Mouse (Mus musculus): Measurements from ENCODE around the gene Snf8. TPM values are rescaled to one million over a fixed set of nuclear protein-coding genes. Genes with fewer than 3 reads are reported as not detected.
A peak's percentile ranks its signal among the peaks of the same experiment; 100 is the strongest.

Gene Snf8
- polyA plus RNA-seq, 1 experiment from 2014 or later, result 46.2 TPM

DNA sequence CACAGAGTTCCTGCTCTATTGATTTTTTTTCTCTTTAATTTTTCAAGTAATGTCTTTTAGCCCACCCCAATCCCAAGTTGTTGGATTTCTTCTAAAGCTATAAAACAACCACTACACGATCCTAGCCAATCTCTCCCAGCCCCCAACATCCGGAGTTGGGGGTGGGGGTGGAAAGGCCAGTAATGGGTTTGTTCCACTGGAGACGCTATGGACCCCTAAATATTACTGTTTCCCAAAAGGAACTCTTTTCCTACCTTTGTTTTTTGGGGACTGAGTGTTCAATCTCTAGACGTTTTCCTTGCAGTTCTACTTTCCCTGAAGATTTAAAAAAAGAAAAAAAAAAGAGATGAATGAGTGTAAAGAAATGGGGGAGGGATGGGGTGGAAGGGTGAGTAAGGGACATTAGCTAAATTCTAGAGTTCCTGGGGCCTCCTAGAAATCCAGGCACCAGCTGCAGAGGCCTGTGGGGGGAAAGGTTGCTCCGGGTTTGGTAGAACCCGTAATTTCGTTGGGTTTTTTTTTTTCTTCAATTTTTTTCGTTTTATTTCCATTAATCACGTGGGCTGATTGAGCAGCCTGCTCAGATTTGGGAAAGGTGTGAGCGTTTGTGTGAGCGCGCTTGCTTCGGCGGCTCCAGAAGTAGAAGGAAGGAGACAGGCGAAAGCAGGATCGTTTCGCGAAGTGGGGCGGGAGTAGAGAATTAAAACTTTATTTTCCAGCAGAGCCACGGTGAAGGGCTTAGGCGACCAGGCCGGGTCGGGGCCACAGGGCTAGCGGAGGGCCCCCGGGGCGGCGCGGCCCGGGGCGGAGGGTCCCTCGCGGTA, 30.5 kb upstream of the Snf8 start:
- no peak for ATAC-seq (ENCODE audit: low read depth)
- H3K9me3 ChIP-seq (ENCODE audit: control insufficient read depth, low read length), result no peaks in the 10 kb centered on the region
- WGBS, result 1% methylated on average over 32 of the region's 32 CpGs
- H3K4me2 ChIP-seq (ENCODE audit: low read depth, low read length), result peak overlapping the region; percentile 71
- H3K27me3 ChIP-seq (ENCODE audit: control insufficient read depth, insufficient read depth, low read length), result no peaks in the 10 kb centered on the region
- no peaks in the 10 kb centered on the region for H3K36me3 ChIP-seq (ENCODE audit: control insufficient read depth, insufficient read depth, low read length)
- peak overlapping the region; percentile 77 for H3K4me3 ChIP-seq (ENCODE audit: low read depth, low read length)
- H3K27ac ChIP-seq (ENCODE audit: low read depth, low read length), result peak overlapping the region; percentile 88; the same call in 1 of the 2 replicates
- peak overlapping the region; percentile 74 for H3K9ac ChIP-seq (replicated peaks; ENCODE audit: low read depth, low read length)
- peaks cover 10% of the 10 kb centered on the region; the same call in 1 of the 2 replicates for H3K4me1 ChIP-seq (ENCODE audit: control insufficient read depth, insufficient read depth, low read length)

DNA sequence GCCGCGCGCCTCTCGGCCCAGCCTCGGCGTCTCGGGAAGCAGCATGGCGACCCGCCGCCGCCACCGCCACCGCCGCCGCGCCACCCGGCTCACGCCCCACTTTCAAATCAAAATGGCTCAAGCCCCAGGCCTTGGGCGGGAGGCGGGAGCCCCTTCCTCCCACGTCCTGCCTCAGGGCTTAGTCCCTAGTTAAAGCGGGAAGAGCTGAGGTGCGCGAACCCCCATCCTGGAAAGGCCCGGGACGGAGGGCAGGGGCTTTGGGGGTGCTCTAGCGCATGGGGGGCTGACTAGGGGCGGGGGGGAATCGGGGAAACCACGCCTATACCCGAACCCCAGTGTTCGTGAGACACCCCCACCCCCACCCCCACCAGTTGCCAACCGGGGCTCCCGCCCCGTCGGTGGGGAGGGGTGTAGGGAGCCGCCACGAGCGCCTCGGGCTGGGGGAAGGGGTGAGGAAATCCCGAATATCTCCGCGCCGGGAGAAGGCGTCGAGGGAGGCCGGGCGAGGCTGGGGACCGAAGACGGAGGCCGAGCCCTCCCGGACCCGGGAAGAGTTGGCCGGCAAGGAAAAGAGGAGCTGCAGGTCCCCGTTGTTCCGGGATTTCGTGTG, 29.8 kb upstream of the Snf8 start:
- under 1% methylated on average over 43 of the region's 57 CpGs for WGBS
- Histone ChIP-seq H3K4me2 (ENCODE audit: low read depth, low read length) (peak overlapping the region; percentile 71), H3K4me1 (ENCODE audit: control insufficient read depth, insufficient read depth, low read length) (peaks cover 10% of the 10 kb centered on the region; the same call in 1 of the 2 replicates), H3K4me3 (ENCODE audit: low read depth, low read length) (peak overlapping the region; percentile 77), H3K36me3 (ENCODE audit: control insufficient read depth, insufficient read depth, low read length) (no peaks in the 10 kb centered on the region), H3K9ac (replicated peaks; ENCODE audit: low read depth, low read length) (peak overlapping the region; percentile 74), H3K27ac (ENCODE audit: low read depth, low read length) (peak overlapping the region; percentile 88), H3K9me3 (ENCODE audit: control insufficient read depth, low read length) (no peaks in the 10 kb centered on the region), H3K27me3 (ENCODE audit: control insufficient read depth, insufficient read depth, low read length) (no peaks in the 10 kb centered on the region)
- peak; percentile 8; the same call in 1 of the 2 replicates for ATAC-seq (ENCODE audit: low read depth)

DNA sequence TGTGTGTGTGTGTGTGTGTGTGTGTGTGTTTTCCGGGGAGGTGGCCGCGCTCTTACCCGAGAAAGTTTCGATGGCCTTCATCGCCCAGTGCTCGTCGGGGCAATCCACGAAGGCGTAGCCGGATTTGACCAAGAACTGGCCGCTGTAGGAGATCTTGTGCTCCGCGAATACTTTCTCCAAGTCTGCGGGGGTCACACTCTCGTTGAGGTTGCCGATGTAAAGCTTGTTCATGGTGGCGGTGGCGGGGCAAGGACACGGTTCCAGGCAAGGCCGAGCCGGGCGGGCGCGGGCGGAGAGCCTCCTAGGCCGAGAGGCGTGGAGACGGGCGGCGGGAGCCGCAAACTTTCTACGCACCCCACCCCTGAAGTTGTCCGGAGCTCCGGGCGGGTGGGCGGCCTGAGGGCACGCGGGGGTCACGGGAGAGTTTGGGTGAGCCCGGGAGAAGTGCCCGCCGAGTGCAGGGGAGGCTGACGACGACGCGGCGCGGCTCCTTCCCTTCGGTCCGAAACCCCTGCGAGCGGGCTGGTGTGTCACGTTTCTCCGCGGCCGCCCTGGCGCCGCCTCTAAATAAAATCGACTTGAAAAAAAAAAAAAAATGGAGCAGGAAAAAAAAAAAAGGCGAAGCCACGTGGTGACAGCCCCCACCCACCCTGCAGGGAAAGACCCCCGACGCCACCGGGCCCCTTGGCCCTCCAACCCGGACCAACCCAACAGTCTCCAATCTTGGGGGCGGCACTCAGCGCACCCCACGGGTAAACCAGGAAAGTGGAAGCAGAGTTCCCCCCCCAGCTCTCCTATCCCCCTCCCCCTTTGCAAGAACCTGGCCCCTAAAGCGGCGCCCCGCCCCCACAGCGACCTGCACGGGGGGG, 29.0 kb upstream of the Snf8 start, which contains the start of gene Igf2bp1:
Gene Igf2bp1, minus strand, starts transcription at position 538 of the 869 bp plus-strand sequence.
- Histone ChIP-seq H3K9me3 (ENCODE audit: control insufficient read depth, low read length) (no peaks in the 10 kb centered on the region), H3K27me3 (ENCODE audit: control insufficient read depth, insufficient read depth, low read length) (no peaks in the 10 kb centered on the region), H3K27ac (ENCODE audit: low read depth, low read length) (peak within 1 kb of the TSS; percentile 88), H3K4me2 (ENCODE audit: low read depth, low read length) (peak within 1 kb of the TSS; percentile 71), H3K9ac (replicated peaks; ENCODE audit: low read depth, low read length) (peak within 1 kb of the TSS; percentile 74), H3K4me1 (ENCODE audit: control insufficient read depth, insufficient read depth, low read length) (peaks cover 10% of the 10 kb centered on the region; the same call in 1 of the 2 replicates), H3K36me3 (ENCODE audit: control insufficient read depth, insufficient read depth, low read length) (no peaks in the 10 kb centered on the region), H3K4me3 (ENCODE audit: low read depth, low read length) (peak within 1 kb of the TSS; percentile 77)
- WGBS, result under 1% methylated on average over 73 of the region's 74 CpGs
- peak; percentile 57 for ATAC-seq (ENCODE audit: low read depth)

DNA sequence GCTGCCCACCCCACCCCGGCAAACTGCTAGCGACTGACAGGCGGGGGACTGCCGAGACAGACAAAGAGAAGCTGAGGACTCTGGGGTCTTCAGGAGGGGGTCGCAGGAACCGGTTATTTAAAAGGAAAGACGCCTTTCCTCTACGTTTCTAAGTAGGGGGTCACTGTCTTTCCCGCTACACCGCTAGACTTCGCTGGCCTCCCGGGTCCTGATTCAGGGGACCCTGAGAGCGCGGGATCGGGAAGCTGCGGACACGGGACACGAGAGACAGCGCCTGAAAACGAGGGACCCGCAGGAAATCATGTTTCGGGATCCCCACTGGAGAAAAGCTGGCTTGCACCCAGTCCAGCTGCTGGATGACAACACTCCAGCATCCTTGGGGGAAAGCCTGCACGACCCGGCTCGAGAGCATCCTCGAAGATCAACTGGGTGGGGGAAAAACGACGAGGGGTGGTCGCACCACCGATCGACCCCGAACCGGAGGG, 28.3 kb upstream of the Snf8 start:
- no peaks in the 10 kb centered on the region for H3K36me3 ChIP-seq (ENCODE audit: control insufficient read depth, insufficient read depth, low read length)
- peak; percentile 45; the same call in 1 of the 2 replicates for ATAC-seq (ENCODE audit: low read depth)
- peak overlapping the region; percentile 88 for H3K27ac ChIP-seq (ENCODE audit: low read depth, low read length)
- peak overlapping the region; percentile 71 for H3K4me2 ChIP-seq (ENCODE audit: low read depth, low read length)
- H3K4me1 ChIP-seq (ENCODE audit: control insufficient read depth, insufficient read depth, low read length), result peaks cover 9% of the 10 kb centered on the region; the same call in 1 of the 2 replicates
- peak overlapping the region; percentile 74 for H3K9ac ChIP-seq (replicated peaks; ENCODE audit: low read depth, low read length)
- no peaks in the 10 kb centered on the region for H3K27me3 ChIP-seq (ENCODE audit: control insufficient read depth, insufficient read depth, low read length)
- H3K9me3 ChIP-seq (ENCODE audit: control insufficient read depth, low read length), result no peaks in the 10 kb centered on the region
- under 1% methylated on average over 33 of the region's 33 CpGs for WGBS
- H3K4me3 ChIP-seq (ENCODE audit: low read depth, low read length), result peak overlapping the region; percentile 77

DNA sequence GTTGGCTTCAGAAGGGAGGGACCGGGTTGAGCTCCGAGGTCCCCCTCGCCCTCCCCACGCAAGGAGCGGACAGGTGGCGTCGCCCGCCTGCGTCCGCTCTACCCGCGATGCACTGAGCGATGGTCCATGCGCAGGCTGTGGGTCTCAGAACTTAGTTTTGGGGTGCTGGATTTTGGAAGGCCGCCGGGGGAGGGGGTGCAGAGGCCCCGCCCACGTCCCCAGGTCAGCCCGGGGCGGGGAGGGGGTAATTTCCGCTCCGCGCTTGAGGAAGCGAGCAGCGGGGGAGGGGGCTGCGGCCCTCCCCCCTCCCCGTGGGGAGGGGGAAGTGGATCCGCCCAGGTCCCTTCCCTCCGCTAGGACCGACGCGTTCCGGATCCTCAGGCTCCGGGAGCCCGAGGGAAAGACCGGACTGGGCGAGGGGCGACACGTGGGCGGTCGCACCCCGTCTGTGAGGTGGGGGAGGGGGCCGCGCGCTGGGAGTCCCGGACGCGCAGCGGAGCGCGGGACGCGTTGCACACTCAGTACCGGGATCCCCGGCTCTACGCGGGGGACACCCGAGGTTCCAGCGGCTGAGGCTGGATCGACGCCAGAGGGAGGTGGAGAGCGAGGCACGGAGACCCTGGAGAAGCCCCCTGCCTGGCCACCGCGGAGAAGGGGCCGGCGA, 27.7 kb upstream of the Snf8 start:
- peak overlapping the region; percentile 77 for H3K4me3 ChIP-seq (ENCODE audit: low read depth, low read length)
- no peaks in the 10 kb centered on the region for H3K9me3 ChIP-seq (ENCODE audit: control insufficient read depth, low read length)
- ATAC-seq (ENCODE audit: low read depth), result peak; percentile 76
- H3K36me3 ChIP-seq (ENCODE audit: control insufficient read depth, insufficient read depth, low read length), result no peaks in the 10 kb centered on the region
- peaks cover 4% of the 10 kb centered on the region; the same call in 1 of the 2 replicates for H3K4me1 ChIP-seq (ENCODE audit: control insufficient read depth, insufficient read depth, low read length)
- WGBS, result under 1% methylated on average over 60 of the region's 67 CpGs
- no peaks in the 10 kb centered on the region for H3K27me3 ChIP-seq (ENCODE audit: control insufficient read depth, insufficient read depth, low read length)
- peak overlapping the region; percentile 71 for H3K4me2 ChIP-seq (ENCODE audit: low read depth, low read length)
- H3K27ac ChIP-seq (ENCODE audit: low read depth, low read length), result peak overlapping the region; percentile 88
- peak overlapping the region; percentile 74 for H3K9ac ChIP-seq (replicated peaks; ENCODE audit: low read depth, low read length)

DNA sequence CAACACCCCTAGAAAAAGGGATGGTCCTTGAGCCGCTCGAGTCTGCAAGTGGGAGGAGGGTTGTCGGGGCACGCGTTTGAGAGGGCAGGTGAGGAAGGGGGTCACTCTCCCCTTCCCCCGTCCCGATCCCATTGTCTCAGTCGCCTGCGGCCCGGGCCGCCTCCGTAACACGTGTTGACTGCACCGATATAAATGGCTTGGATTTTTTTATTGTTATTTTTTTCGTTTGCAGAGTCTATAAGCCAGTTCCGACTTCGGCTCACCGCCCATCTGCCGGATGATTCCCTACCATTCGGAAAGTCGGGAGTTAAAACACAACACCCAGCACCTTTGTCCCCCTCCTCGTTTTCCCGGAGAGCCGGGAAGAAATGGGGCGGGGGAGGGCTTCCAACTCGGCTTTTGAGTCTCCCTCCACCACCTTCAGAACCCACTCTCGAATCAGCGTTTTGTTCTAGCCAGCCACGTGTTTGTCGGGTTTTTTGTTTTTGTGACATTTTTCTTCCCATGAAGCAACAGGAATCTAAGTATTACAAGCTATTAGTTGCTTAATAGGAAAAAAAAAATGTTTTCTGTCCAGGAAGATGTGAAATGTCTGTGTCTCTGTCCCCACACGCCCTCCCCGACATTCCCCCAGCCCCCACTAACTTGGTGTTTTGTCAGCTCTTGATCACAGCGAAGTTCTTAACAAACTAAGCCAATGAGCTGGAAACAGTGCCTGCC, 27.0 kb upstream of the Snf8 start:
- Histone ChIP-seq H3K4me1 (ENCODE audit: control insufficient read depth, insufficient read depth, low read length) (peaks cover 3% of the 10 kb centered on the region; the same call in 1 of the 2 replicates), H3K4me3 (ENCODE audit: low read depth, low read length) (peak overlapping the region; percentile 77), H3K27ac (ENCODE audit: low read depth, low read length) (peak overlapping the region; percentile 88), H3K36me3 (ENCODE audit: control insufficient read depth, insufficient read depth, low read length) (no peaks in the 10 kb centered on the region), H3K4me2 (ENCODE audit: low read depth, low read length) (peak overlapping the region; percentile 71), H3K9me3 (ENCODE audit: control insufficient read depth, low read length) (no peaks in the 10 kb centered on the region), H3K9ac (replicated peaks; ENCODE audit: low read depth, low read length) (peak overlapping the region; percentile 74), H3K27me3 (ENCODE audit: control insufficient read depth, insufficient read depth, low read length) (no peaks in the 10 kb centered on the region)
- under 1% methylated on average over 33 of the region's 33 CpGs for WGBS
- peak; percentile 45; the same call in 1 of the 2 replicates for ATAC-seq (ENCODE audit: low read depth)

DNA sequence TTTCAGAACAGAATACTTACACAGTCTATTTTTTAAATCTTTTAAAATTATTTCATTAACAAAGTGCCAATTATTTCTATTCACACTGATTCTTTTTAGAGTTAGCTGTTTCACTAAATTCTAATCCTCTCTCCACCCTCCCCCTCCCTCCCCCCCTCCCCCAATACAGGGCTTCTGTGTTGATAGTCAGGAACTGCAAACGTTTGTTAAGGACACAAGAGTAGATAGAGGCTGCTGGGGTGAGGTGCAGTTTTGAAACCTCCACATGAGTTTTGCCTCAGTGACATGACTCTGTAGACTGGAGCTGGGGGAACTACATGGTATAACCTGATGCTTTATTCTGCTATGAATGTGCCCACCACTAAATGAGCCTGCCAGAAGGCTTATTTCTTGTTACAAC, 25.9 kb upstream of the Snf8 start:
- WGBS, result 0% methylated on average over 1 of the region's 1 CpGs
- Histone ChIP-seq H3K36me3 (ENCODE audit: control insufficient read depth, insufficient read depth, low read length) (no peaks in the 10 kb centered on the region), H3K27me3 (ENCODE audit: control insufficient read depth, insufficient read depth, low read length) (no peaks in the 10 kb centered on the region), H3K9ac (replicated peaks; ENCODE audit: low read depth, low read length) (no peak overlapping the region), H3K4me3 (ENCODE audit: low read depth, low read length) (no peak overlapping the region), H3K27ac (ENCODE audit: low read depth, low read length) (no peak overlapping the region), H3K4me1 (ENCODE audit: control insufficient read depth, insufficient read depth, low read length) (peaks cover 2% of the 10 kb centered on the region; the same call in 1 of the 2 replicates), H3K9me3 (ENCODE audit: control insufficient read depth, low read length) (no peaks in the 10 kb centered on the region), H3K4me2 (ENCODE audit: low read depth, low read length) (no peak overlapping the region)
- ATAC-seq (ENCODE audit: low read depth), result no peak

All from neural tube, embryonic 14.5 days (tissue).